Mouse (Mus musculus) megakaryocyte, adult 5-6 weeks (primary cell): ENCODE measurements around the gene Utp14b. TPM values are rescaled to one million over a fixed set of nuclear protein-coding genes. Genes with fewer than 3 reads are reported as not detected.

ENCODE experiments used
- ATAC-seq: 2 replicates; pipeline ENCODE4 v1.8.0; 2016; ENCODE audit warnings: mild to moderate bottlenecking, inconsistent platforms; ENCODE audit not compliant: poor library complexity, severe bottlenecking
- total RNA-seq, 2 experiments: library from RNA; stranded (forward) in 1 of 2; stranded (reverse) in 1 of 2; fragments of 153-499, 151-499 nt in 1 of 2; fragments of 221-1000, 200-1000 nt in 1 of 2; gene quantifications; 2 replicates each; pipeline versions ENCODE4 v1.2.3 to v1.2.4; 2015 to 2017

Gene Utp14b
- 4.1 and 4.2 TPM in 2 replicates for total RNA-seq (2015)
- 6.2 and 6.9 TPM in 2 replicates for total RNA-seq (2017)

GRCm38 (mm10) chr1:78657671-78658440, at the start of gene Utp14b, which contains the start of gene Acsl3:
Gene Utp14b, plus strand, starts transcription at chr1:78658038.
Gene Acsl3, plus strand, starts transcription at chr1:78657825.
- ATAC-seq, result peak; percentile 97

- ATAC-seq, result no peak
Observed at GRCm38 (mm10) chr1:78609134-78609907, 48.5 kb upstream of the Utp14b start.

- ATAC-seq, result no peak
Observed at GRCm38 (mm10) chr1:78611039-78611438, 46.8 kb upstream of the Utp14b start.

GRCm38 (mm10) chr1:78612959-78613358, 44.9 kb upstream of the Utp14b start:
- no peak for ATAC-seq

GRCm38 (mm10) chr1:78624352-78624751, 33.5 kb upstream of the Utp14b start:
- no peak for ATAC-seq

GRCm38 (mm10) chr1:78634486-78634885, 23.4 kb upstream of the Utp14b start:
- no peak for ATAC-seq

GRCm38 (mm10) chr1:78640871-78641270, 17.0 kb upstream of the Utp14b start:
- ATAC-seq, result no peak

GRCm38 (mm10) chr1:78641791-78642190, 16.0 kb upstream of the Utp14b start:
- no peak for ATAC-seq

- no peak for ATAC-seq
Observed at GRCm38 (mm10) chr1:78642197-78642596, 15.6 kb upstream of the Utp14b start.

- no peak for ATAC-seq
Observed at GRCm38 (mm10) chr1:78647317-78647885, 10.4 kb upstream of the Utp14b start.

- ATAC-seq, result no peak
Observed at GRCm38 (mm10) chr1:78649269-78650061, 8.4 kb upstream of the Utp14b start.

GRCm38 (mm10) chr1:78656472-78656871, 1.4 kb upstream of the Utp14b start:
- no peak for ATAC-seq

- ATAC-seq, result no peak
Observed at GRCm38 (mm10) chr1:78657021-78657629, 713 bp upstream of the Utp14b start.

GRCm38 (mm10) chr1:78658441-78659269, 817 bp downstream of the Utp14b start:
- no peak for ATAC-seq

GRCm38 (mm10) chr1:78659270-78659823, 1.5 kb downstream of the Utp14b start:
- ATAC-seq, result no peak

GRCm38 (mm10) chr1:78664326-78664725, 6.5 kb downstream of the Utp14b start:
- ATAC-seq, result no peak

- ATAC-seq, result peak; percentile 87
Observed at GRCm38 (mm10) chr1:78665954-78666499, 8.2 kb downstream of the Utp14b start.

GRCm38 (mm10) chr1:78666585-78666984, 8.7 kb downstream of the Utp14b start:
- peak; percentile 34; the same call in 1 of the 2 replicates for ATAC-seq

- no peak for ATAC-seq
Observed at GRCm38 (mm10) chr1:78682291-78682690, 24.5 kb downstream of the Utp14b start.
